Mouse (Mus musculus) CD8-positive naive resting alpha-beta T cell, adult 2 months (primary cell): ENCODE results near the gene Itpk1.

Experiments
- DNase-seq, 2 experiments: peaks; one replicate each; pipeline ENCODE4 v3.0.0; 2022; ENCODE audit warnings: low read depth in 2 of 2, low spot score in 2 of 2

The Itpk1 gene

DNA sequence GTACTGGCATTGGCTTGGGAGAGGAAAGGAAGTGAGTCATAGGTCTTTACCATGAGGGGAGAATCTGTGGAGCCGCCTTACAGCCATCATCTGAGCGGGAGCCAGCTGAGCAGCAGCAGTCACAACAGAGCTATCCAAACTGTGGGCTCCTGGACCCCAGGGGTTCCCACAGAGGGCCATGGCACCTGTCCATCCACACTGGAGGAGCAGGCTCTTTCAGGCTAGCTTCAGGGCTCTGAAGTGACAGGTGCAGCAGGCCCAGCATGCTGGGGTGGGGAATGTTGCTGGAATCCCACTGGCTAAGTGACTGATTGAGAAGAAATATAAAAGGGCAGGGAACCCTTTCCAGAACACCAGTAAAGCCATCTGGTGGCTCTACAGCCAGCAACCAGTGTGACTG is 137.8 kb downstream of the Itpk1 start:
- no peak for DNase-seq

GRCm38 (mm10) chr12:102565086-102565485 is 139.6 kb downstream of the Itpk1 start:
- DNase-seq: no peak

- DNase-seq: no peak
Measured at GRCm38 (mm10) chr12:102557372-102557771, 147.4 kb downstream of the Itpk1 start.

DNA sequence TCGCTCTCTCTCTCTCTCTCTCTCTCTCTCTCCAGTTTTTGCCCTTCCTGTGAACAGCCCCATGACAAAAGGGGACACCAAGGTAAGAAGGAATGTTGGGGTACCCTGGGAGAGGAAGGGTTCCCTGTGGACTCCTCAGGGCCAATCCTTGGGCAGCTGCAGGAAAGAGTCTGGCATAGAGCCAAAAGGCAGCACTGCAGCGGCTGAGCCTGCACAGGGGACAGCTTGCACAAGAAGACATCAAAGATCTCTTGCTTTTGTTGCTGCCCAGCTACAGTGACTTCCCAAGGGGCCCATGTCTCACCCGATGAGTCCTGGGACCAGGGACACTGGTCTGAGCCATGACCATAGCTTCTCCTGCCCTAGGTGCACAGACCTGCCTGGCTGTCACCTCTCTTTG is 148.9 kb downstream of the Itpk1 start:
- DNase-seq: no peak

DNA sequence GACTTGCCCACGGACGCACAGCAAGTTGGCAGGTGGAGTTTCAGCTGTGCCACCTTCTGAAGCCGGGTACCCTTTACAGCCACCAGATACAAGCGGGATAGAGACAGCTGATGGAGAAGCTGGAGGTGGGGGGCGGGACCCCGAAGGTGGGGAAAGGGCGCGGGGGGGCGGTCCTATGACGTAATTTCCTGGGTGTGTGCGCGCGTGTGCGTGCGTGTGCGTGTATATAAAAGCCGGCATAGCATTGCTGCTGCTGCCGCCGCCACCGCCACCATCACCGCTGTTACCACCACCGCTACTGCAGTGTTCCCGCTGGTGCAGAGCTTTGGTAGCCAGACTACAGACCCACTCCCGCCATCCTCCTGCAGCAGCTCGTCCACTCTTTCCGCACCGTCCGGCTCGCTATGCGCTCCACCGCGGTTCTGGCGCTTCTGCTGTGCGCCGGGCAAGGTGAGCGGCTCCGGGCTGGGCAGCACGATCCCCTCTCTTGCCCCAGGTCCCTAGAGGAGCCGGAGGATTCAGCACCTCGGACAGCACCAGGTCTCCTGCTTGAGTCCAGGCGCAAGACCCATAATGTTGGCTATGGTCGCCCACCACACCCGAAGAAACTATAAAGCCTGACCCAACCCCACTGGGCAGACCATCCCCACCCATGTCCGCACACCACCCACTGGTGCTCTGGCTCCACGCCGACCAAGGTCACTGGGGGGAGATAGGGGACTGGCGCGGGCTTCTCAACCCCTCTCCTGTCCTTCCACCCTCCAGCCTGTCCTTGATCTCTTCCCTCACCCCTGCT is 149.8 kb downstream of the Itpk1 start, which contains the start of gene Chga:
Chga (plus strand) TSS at position 249 of the 796 bp plus-strand sequence.
- peak in 1 of 2 experiments; percentile 11 for DNase-seq

DNA sequence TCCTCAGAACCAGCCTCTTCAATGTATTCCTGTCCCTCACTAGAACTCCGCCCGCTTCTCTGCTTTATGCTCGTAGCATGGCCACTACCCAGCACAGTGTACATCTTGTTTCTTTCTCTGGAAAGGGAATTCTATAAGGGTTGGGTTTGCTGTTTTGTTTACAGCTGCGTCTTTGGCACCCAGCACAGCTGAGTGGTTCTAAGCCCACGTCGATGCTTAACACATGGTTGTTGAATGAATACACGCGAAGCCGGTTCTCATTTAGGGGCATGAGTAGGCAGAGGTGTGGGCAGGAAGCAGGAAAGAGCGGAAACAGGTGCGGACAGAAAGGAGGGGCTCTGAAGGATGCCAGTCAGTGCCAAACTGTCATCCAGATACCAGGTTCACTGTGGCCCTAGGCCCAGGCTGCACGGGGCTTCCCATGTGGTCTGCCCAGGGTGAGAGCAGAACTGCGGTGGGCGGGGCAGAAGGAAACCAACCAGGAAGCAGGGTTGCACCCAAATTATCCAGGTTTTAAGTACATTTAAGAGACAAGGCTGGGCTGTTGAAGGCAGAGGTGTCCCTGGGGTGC is 150.9 kb downstream of the Itpk1 start:
- no peak for DNase-seq

DNA sequence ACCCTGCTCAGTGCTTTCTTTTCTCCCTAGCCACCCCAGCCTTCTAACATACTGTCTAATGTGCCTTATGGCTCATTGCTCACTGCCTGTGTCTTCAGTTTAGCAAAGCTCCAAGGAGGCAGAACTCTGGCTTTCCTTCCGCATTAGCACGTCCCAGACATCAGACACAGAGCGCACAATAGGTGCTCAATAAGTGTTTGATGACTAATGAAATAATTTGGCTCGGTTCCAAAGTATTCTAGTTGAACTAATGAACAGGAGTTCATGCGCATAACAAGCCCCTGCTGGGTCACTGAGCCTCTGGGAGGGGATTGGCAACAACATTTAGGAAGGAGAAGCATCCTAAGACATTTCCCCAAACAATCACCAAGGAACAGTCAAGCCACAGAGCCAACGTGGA is 152.7 kb downstream of the Itpk1 start:
- DNase-seq: no peak

GRCm38 (mm10) chr12:102551186-102551585 is 153.5 kb downstream of the Itpk1 start:
- no peak for DNase-seq

- DNase-seq: peak; percentile 31 to 47
Measured at GRCm38 (mm10) chr12:102550529-102550928, 154.2 kb downstream of the Itpk1 start.

DNA sequence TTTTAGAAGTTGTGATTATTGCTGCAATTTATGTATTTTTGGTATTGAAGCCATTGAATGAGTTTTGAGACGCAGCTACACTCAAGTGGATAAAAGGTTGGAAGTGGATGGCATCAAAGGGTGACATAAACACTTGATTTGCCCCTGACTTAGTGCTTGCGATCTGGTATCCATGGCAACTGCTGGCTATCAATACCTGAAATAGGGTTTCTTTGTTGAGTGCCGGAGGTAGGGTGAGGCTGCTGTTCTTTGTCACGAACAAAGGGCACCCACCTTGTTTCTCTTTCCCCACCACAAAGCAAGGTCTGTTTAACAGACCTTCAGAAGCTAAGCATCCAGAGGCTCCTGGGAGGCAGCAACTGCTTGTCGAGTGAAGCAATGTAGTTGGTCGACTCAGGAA is 159.6 kb downstream of the Itpk1 start:
- no peak for DNase-seq

DNA sequence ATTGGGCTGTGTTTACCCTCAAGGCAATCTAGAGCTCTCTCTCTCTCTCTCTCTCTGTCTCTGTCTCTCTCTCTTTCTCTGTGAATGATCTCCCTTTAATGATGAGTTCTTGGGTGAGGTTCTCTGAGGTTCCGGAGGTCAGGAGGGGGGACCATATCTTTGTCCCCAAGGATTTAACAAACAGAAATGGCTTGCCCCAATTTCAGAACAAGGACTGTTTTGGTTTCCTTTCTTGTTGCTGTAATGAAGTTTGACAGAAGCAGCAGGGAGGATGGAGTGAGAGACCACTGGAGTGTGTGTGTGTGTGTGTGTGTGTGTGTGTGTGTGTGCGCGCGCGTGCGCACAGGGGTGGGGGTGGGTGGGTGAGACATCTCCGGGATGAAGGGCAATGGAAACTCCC is 163.6 kb downstream of the Itpk1 start:
- DNase-seq: no peak

GRCm38 (mm10) chr12:102540278-102540677 is 164.5 kb downstream of the Itpk1 start:
- DNase-seq: no peak

GRCm38 (mm10) chr12:102535796-102536195 is 168.9 kb downstream of the Itpk1 start:
- no peak for DNase-seq

DNA sequence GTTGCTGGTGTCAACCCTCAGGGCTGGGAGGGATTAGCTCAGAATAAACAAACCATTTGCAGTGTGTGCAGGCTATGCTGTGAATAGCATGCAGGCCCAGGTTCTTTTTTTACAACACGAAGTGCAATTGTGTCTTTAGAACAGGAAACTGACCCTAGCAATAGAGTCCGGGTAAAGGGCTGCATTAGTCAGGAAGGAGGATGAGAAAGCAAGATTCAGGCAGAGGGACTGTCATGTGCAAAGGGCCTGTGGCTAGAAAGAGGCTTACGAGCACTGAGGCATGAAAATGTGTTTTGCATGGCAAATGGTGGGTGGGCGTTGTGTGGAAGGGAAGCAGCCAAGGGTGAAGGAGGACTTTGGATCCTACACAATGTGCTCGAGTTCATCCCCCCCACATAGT is 176.7 kb downstream of the Itpk1 start:
- DNase-seq: no peak

DNA sequence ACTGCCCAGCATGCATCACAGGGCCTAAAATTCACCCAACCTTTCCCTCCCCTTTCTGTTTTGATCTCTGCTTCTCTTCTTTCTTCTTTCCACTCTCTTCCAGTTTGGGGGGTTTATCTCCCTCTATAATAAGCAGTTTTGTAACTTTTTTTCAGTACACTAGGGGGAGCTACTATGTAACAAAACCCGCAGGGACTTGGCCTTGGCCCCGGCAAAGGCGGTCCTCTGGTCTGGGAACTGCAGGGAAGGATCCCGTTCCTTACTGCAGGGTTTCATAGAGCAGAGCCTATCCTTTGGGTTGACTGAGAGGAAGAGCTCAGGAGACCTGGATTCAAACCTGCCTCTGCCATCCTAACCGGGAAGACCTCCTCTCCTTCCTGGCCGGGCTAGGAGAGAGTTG is 180.0 kb downstream of the Itpk1 start:
- DNase-seq: no peak

GRCm38 (mm10) chr12:102524216-102524615 is 180.5 kb downstream of the Itpk1 start:
- no peak for DNase-seq

- no peak for DNase-seq
Measured at GRCm38 (mm10) chr12:102521777-102522319, 182.9 kb downstream of the Itpk1 start.

- DNase-seq: no peak
Measured at GRCm38 (mm10) chr12:102519929-102520720, 184.6 kb downstream of the Itpk1 start.
